Mouse (Mus musculus) olfactory bulb, adult 2 months (tissue): ENCODE results near the gene Krt83.

ENCODE experiments used
- CTCF ChIP-seq: fragments of 200-500 bp; IDR thresholded peaks from 2 replicates; pipeline ENCODE4 v1.5.1; 2012; ENCODE audit warnings: low read depth, mild to moderate bottlenecking, low read length, moderate library complexity; ENCODE audit not compliant: insufficient read depth
- POLR2A ChIP-seq: fragments of 200-500 bp; IDR thresholded peaks from 2 replicates; pipeline ENCODE4 v1.6.1; 2012; ENCODE audit warnings: mild to moderate bottlenecking, low read depth, low read length, moderate library complexity; ENCODE audit not compliant: insufficient read depth

DNA sequence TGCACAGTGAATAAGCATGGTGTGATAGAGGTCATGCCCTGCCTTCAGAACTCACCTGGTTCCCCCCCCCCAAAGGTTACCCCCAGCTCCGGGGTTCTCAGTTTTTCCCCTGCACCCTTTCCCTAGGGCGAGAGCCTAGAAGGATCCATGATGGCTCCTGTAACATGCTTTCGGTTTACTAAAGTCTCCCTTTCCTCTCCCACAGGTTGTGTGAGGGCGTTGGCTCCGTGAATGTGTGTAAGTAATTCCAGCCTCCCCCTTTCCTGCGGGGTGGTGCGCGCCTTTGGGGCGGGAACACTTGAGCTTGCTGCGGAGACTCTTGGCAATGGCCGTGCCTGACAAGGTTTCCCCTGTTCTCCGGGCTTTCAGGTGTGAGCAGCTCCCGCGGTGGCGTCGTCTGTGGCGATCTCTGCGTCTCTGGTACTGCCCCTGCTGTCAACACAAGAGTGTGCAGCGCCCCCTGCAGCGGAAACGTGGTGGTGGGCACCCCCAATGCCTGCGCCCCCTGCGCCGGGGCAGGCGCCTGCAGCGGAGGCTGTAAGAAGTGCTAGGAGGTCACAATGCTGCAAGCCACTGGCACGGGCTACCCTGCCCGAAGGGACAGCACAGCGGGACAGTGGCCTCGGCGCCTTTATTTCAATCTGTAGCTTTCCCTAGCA is 12.2 kb downstream of the Krt83 start:
- peak; percentile 57; the same call in 1 of the 2 replicates for TF ChIP-seq CTCF
- TF ChIP-seq POLR2A: no peak
